7 mouse cellular contexts compared by ENCODE assay signal in the genomic region with DNA sequence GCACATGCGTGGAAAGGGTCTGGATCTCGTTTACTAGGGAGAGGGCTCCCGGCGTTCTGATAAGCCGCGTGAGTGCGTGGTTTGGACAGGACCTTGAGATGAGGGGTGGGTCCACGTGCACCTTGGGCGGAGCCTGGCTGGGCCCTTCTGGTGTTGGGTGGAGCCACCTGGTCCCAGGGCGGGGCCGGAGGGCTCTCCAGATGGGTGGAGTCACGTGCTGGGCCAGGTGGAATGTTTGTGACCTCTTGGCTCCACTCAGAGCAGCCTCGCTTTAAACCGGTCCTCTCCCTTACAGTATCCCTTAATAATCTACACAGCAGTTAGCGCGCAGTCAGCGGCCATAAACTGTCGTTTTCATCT. TPM values are rescaled to one million over a fixed set of nuclear protein-coding genes. Genes with fewer than 3 reads are reported as not detected.
DNase-seq lines count a peak whose midpoint lies in the region; ATAC-seq and TF ChIP-seq lines count a peak whose summit lies in the region.

No protein-coding gene starts in this region.

- H3K4me3 ChIP-seq in neural tube, embryonic 11.5 days (ENCODE audit: low read depth, low read length) = no peak overlapping the region
- no peak overlapping the region for H3K4me3 ChIP-seq in kidney, adult 2 months (ENCODE audit: insufficient read depth, low read depth, low read length)
- H3K4me3 ChIP-seq in liver, embryonic 16.5 days (ENCODE audit: low read depth, low read length) = no peak overlapping the region

- H3K27me3 ChIP-seq in neural tube, embryonic 11.5 days (ENCODE audit: control insufficient read depth, insufficient read depth, low read length) = peaks cover 22% of the 10 kb centered on the region
- H3K27me3 ChIP-seq in kidney, adult 2 months (replicated peaks; ENCODE audit: control insufficient read depth, insufficient read depth, low read length) = no peaks in the 10 kb centered on the region
- peaks cover 21% of the 10 kb centered on the region for H3K27me3 ChIP-seq in liver, embryonic 16.5 days (ENCODE audit: control insufficient read depth, insufficient read depth, low read depth, low read length)

- TF ChIP-seq CTCF in kidney, adult 2 months (conservative IDR thresholded peaks at IDR 0.05; ENCODE audit: insufficient read depth, insufficient read length, low read depth, low read length) = no peak

- WGBS in neural tube, embryonic 11.5 days = 9% methylated on average over 18 of the region's 18 CpGs
- 48% methylated on average over 18 of the region's 18 CpGs for WGBS in kidney, adult 2 months
- 52% methylated on average over 18 of the region's 18 CpGs for WGBS in liver, embryonic 16.5 days (ENCODE audit: insufficient replicate concordance)

- no peaks in the 10 kb centered on the region for H3K36me3 ChIP-seq in neural tube, embryonic 11.5 days (ENCODE audit: control insufficient read depth, insufficient read depth, low read length)
- H3K36me3 ChIP-seq in kidney, adult 2 months (ENCODE audit: control insufficient read depth, insufficient read depth, low read length) = no peaks in the 10 kb centered on the region
- H3K36me3 ChIP-seq in liver, embryonic 16.5 days (ENCODE audit: control insufficient read depth, insufficient read depth) = no peaks in the 10 kb centered on the region

- DNase-seq in neural tube, embryonic 11.5 days (ENCODE audit: low spot score) = peak; percentile 31
- DNase-seq in neural tube, embryonic 10.5 days (ENCODE audit: extremely low spot score, low spot score) = no peak
- peak; percentile 66 for DNase-seq in kidney, adult 2 months
- DNase-seq in thymus, postnatal 14 days = no peak
- DNase-seq in left cerebral cortex, adult 18-20 months (ENCODE audit: low spot score in 2 of 2) = no peak
- no peak for DNase-seq in adrenal gland, postnatal 14 days

- no peak for ATAC-seq in neural tube, embryonic 11.5 days (ENCODE audit: insufficient read depth, low FRiP score, low TSS enrichment)
- peak; percentile 47; the same call in 1 of the 2 replicates for ATAC-seq in liver, embryonic 16.5 days (ENCODE audit: low read depth)

- H3K9me3 ChIP-seq in neural tube, embryonic 11.5 days (ENCODE audit: control insufficient read depth, low read length) = no peaks in the 10 kb centered on the region
- H3K9me3 ChIP-seq in liver, embryonic 16.5 days (replicated peaks; ENCODE audit: control insufficient read depth, low read length) = no peaks in the 10 kb centered on the region

- peaks cover 18% of the 10 kb centered on the region for H3K4me1 ChIP-seq in neural tube, embryonic 11.5 days (ENCODE audit: control insufficient read depth, insufficient read depth, low read length)
- no peaks in the 10 kb centered on the region for H3K4me1 ChIP-seq in kidney, adult 2 months (ENCODE audit: control insufficient read depth, insufficient read depth, low read length)
- H3K4me1 ChIP-seq in liver, embryonic 16.5 days (ENCODE audit: control insufficient read depth, low read depth, low read length) = peaks cover 4% of the 10 kb centered on the region; the same call in 1 of the 2 replicates

- H3K9ac ChIP-seq in neural tube, embryonic 11.5 days (ENCODE audit: low read length) = no peak overlapping the region; the same call in 1 of the 2 replicates
- no peak overlapping the region for H3K9ac ChIP-seq in liver, embryonic 16.5 days (ENCODE audit: low read depth, low read length)

- TF ChIP-seq POLR2A in kidney, adult 2 months (IDR thresholded peaks at IDR 0.05; ENCODE audit: low read depth, low read length) = no peak

- no peak overlapping the region for H3K27ac ChIP-seq in neural tube, embryonic 11.5 days (ENCODE audit: low read depth, low read length)
- H3K27ac ChIP-seq in kidney, adult 2 months (ENCODE audit: insufficient read depth, low read depth, low read length) = no peak overlapping the region
- no peak overlapping the region for H3K27ac ChIP-seq in liver, embryonic 16.5 days (ENCODE audit: low read length)

- H3K4me2 ChIP-seq in neural tube, embryonic 11.5 days (ENCODE audit: low read depth) = no peak overlapping the region
- no peak overlapping the region for H3K4me2 ChIP-seq in liver, embryonic 16.5 days (ENCODE audit: low read depth, low read length)

RNA-seq across cellular contexts. Expression of gene Pi16, which starts 5.1 kb away (rescaled TPM):
- polyA plus RNA-seq in neural tube, embryonic 11.5 days (2014; fragmentation: Nextera tagmentation; extraction: Ambion mirVana) = 0.23 and 0.36 TPM in 2 replicates
- 18.4 and 22.2 TPM in 2 replicates for polyA plus RNA-seq in kidney, adult 2 months (2012; rRNA removed)
- 2.0 and 2.6 TPM in 2 replicates for polyA plus RNA-seq in liver, embryonic 16.5 days (2015; fragmentation: Nextera tagmentation; extraction: Ambion mirVana)
- total RNA-seq in left cerebral cortex, adult 18-20 months (2021) = 1 to 10 TPM; 1.4 to 2.0 TPM
- total RNA-seq in adrenal gland, postnatal 14 days (2021) = 20.9 and 25.7 TPM in 2 replicates

RNA-seq across cellular contexts. Expression of gene Mtch1, which starts 25.2 kb away (rescaled TPM):
- polyA plus RNA-seq in neural tube, embryonic 11.5 days (2014; fragmentation: Nextera tagmentation; extraction: Ambion mirVana) = 402 and 441 TPM in 2 replicates
- 375 and 393 TPM in 2 replicates for polyA plus RNA-seq in kidney, adult 2 months (2012; rRNA removed)
- polyA plus RNA-seq in liver, embryonic 16.5 days (2015; fragmentation: Nextera tagmentation; extraction: Ambion mirVana) = 33.3 and 48.5 TPM in 2 replicates
- 100 to 1,000 TPM; 592 to 615 TPM for total RNA-seq in left cerebral cortex, adult 18-20 months (2021)
- total RNA-seq in adrenal gland, postnatal 14 days (2021) = 300 and 316 TPM in 2 replicates

RNA-seq across cellular contexts. Expression of gene Fgd2, which starts 38.1 kb away (rescaled TPM):
- polyA plus RNA-seq in neural tube, embryonic 11.5 days (2014; fragmentation: Nextera tagmentation; extraction: Ambion mirVana) = 2.8 and 3.5 TPM in 2 replicates
- polyA plus RNA-seq in kidney, adult 2 months (2012; rRNA removed) = 10.1 and 11.4 TPM in 2 replicates
- polyA plus RNA-seq in liver, embryonic 16.5 days (2015; fragmentation: Nextera tagmentation; extraction: Ambion mirVana) = 7.7 and 8.1 TPM in 2 replicates
- total RNA-seq in left cerebral cortex, adult 18-20 months (2021) = 1 to 10 TPM; 5.0 to 6.0 TPM
- total RNA-seq in adrenal gland, postnatal 14 days (2021) = 2.2 and 11.5 TPM in 2 replicates

RNA-seq across cellular contexts. Expression of gene BC004004, which starts 54.0 kb away (rescaled TPM):
- polyA plus RNA-seq in neural tube, embryonic 11.5 days (2014; fragmentation: Nextera tagmentation; extraction: Ambion mirVana) = 62.2 and 69.4 TPM in 2 replicates
- 219 and 228 TPM in 2 replicates for polyA plus RNA-seq in kidney, adult 2 months (2012; rRNA removed)
- 82.1 and 90.5 TPM in 2 replicates for polyA plus RNA-seq in liver, embryonic 16.5 days (2015; fragmentation: Nextera tagmentation; extraction: Ambion mirVana)
- total RNA-seq in left cerebral cortex, adult 18-20 months (2021) = 100 to 1,000 TPM in 1 of 2 experiments, 10 to 100 TPM in 1; 95.0 to 100 TPM
- 135 and 139 TPM in 2 replicates for total RNA-seq in adrenal gland, postnatal 14 days (2021)

RNA-seq across cellular contexts. Expression of gene Ppil1, which starts 58.6 kb away (rescaled TPM):
- 152 and 165 TPM in 2 replicates for polyA plus RNA-seq in neural tube, embryonic 11.5 days (2014; fragmentation: Nextera tagmentation; extraction: Ambion mirVana)
- polyA plus RNA-seq in kidney, adult 2 months (2012; rRNA removed) = 21.5 and 23.5 TPM in 2 replicates
- polyA plus RNA-seq in liver, embryonic 16.5 days (2015; fragmentation: Nextera tagmentation; extraction: Ambion mirVana) = 70.1 and 76.8 TPM in 2 replicates
- total RNA-seq in left cerebral cortex, adult 18-20 months (2021) = 10 to 100 TPM; 17.9 to 19.3 TPM
- 26.0 and 26.4 TPM in 2 replicates for total RNA-seq in adrenal gland, postnatal 14 days (2021)

Comparison
In these comparisons a context has a peak if more than half of its experiments do, and no peak if none do; other contexts are left out.
1. DNase-seq: peak in neural tube, embryonic 11.5 days (single experiment) and kidney, adult 2 months (single experiment); none in neural tube, embryonic 10.5 days (single experiment), thymus, postnatal 14 days (single experiment), left cerebral cortex, adult 18-20 months (0 of 2) and adrenal gland, postnatal 14 days (single experiment).